Mouse (Mus musculus) 3134 (cell line): Measurements from ENCODE around the gene Tubgcp2.

ENCODE experiments used
- DNase-seq: peaks from one replicate; pipeline ENCODE4 v3.0.0-alpha.2; 2011; ENCODE audit warnings: low spot score; ENCODE audit not compliant: insufficient read length; ENCODE audit errors: extremely low read depth

Gene Tubgcp2

GRCm38 (mm10) chr7:139951991-139952633 is 84.4 kb downstream of the Tubgcp2 start:
- no peak for DNase-seq

- DNase-seq, result no peak
These were observed 85.4 kb downstream of the Tubgcp2 start for GRCm38 (mm10) chr7:139951079-139951478.

GRCm38 (mm10) chr7:139950283-139950971 is 86.0 kb downstream of the Tubgcp2 start:
- DNase-seq, result peak; percentile 57

- DNase-seq, result no peak
These were observed 86.6 kb downstream of the Tubgcp2 start for GRCm38 (mm10) chr7:139949893-139950282.

GRCm38 (mm10) chr7:139946032-139946431 is 90.4 kb downstream of the Tubgcp2 start:
- no peak for DNase-seq
